9 mouse cellular contexts compared by ENCODE assay signal in genomic region chr11:51819964-51820363, GRCm38 (mm10). TPM values are rescaled to one million over a fixed set of nuclear protein-coding genes. Genes with fewer than 3 reads are reported as not detected.
DNase-seq lines count a peak whose midpoint lies in the region; ATAC-seq and TF ChIP-seq lines count a peak whose summit lies in the region.
"Had no signal": no experiment of that assay in that cellular context is flagged by ENCODE, and none has a peak within 500 bp of the region (broad histone marks: within the 10 kb centered on the region; RNA-seq: fewer than 3 reads in every experiment).

No protein-coding gene starts in this region.

- H3K9me3 ChIP-seq in heart, embryonic 11.5 days (replicated peaks; ENCODE audit: control insufficient read depth, low read length) = no peaks in the 10 kb centered on the region
- no peaks in the 10 kb centered on the region for H3K9me3 ChIP-seq in MEL (replicated peaks; ENCODE audit: insufficient read depth, low read length)
- no peaks in the 10 kb centered on the region for H3K9me3 ChIP-seq in liver, embryonic 14.5 days (ENCODE audit: control insufficient read depth, low read length)
- H3K9me3 ChIP-seq in stomach, postnatal 0 days (ENCODE audit: control insufficient read depth, low read length) = no peaks in the 10 kb centered on the region
- H3K9me3 ChIP-seq: limb, embryonic 12.5 days had no signal

- TF ChIP-seq CTCF in MEL (IDR thresholded peaks at IDR 0.05 in 2 of 3, conservative IDR thresholded peaks at IDR 0.05 in 1 of 3; ENCODE audit: control insufficient read depth in 1 of 3, insufficient read depth in 1 of 3, low read depth in 2 of 3, low read length in 3 of 3, poor library complexity in 1 of 3, severe bottlenecking in 1 of 3) = peak; percentile 92 to 98 (median 96)
- peak; percentile 87 for TF ChIP-seq CTCF in liver, embryonic 14.5 days (IDR thresholded peaks at IDR 0.05; ENCODE audit: low read depth)
- TF ChIP-seq CTCF in stomach, postnatal 0 days (IDR thresholded peaks at IDR 0.05; ENCODE audit: low read depth) = peak; percentile 71

- TF ChIP-seq POLR2A in MEL (IDR thresholded peaks at IDR 0.05; ENCODE audit: control insufficient read depth in 1 of 2, insufficient read depth in 1 of 2, low read depth in 1 of 2, low read length in 2 of 2, poor library complexity in 1 of 2) = no peak

- H3K27ac ChIP-seq in heart, embryonic 11.5 days (ENCODE audit: low read depth, low read length) = no peak overlapping the region
- no peak overlapping the region for H3K27ac ChIP-seq in MEL (ENCODE audit: control insufficient read depth, low read depth, low read length)
- no peak overlapping the region for H3K27ac ChIP-seq in liver, embryonic 14.5 days
- H3K27ac ChIP-seq in stomach, postnatal 0 days (replicated peaks) = no peak overlapping the region
- H3K27ac ChIP-seq: limb, embryonic 12.5 days had no signal

- H3K4me3 ChIP-seq in heart, embryonic 11.5 days (ENCODE audit: low read depth, low read length) = no peak overlapping the region
- H3K4me3 ChIP-seq in MEL (ENCODE audit: control insufficient read depth in 1 of 2, insufficient read depth in 1 of 2, low read depth in 2 of 2, low read length in 2 of 2) = no peak overlapping the region
- no peak overlapping the region for H3K4me3 ChIP-seq in liver, embryonic 14.5 days (ENCODE audit: insufficient read depth in 1 of 2, low read depth in 2 of 2, low read length in 2 of 2)
- H3K4me3 ChIP-seq in stomach, postnatal 0 days (ENCODE audit: low read depth, low read length) = no peak overlapping the region
- H3K4me3 ChIP-seq: limb, embryonic 12.5 days had no signal

- H3K36me3 ChIP-seq in heart, embryonic 11.5 days (ENCODE audit: control insufficient read depth, insufficient read depth, low read length) = no peaks in the 10 kb centered on the region
- peaks cover 0 to 5% of the 10 kb centered on the region in 2 experiments; a peak in 2 of 4 replicates for H3K36me3 ChIP-seq in MEL (ENCODE audit: control insufficient read depth in 1 of 2, insufficient read depth in 2 of 2, low read length in 2 of 2)
- H3K36me3 ChIP-seq in liver, embryonic 14.5 days (replicated peaks; ENCODE audit: control insufficient read depth, insufficient read depth, low read depth) = no peaks in the 10 kb centered on the region
- H3K36me3 ChIP-seq in stomach, postnatal 0 days (ENCODE audit: control insufficient read depth, insufficient read depth, low read length) = peaks cover 5% of the 10 kb centered on the region

- H3K9ac ChIP-seq in heart, embryonic 11.5 days (ENCODE audit: low read depth, low read length) = no peak overlapping the region
- no peak overlapping the region for H3K9ac ChIP-seq in MEL (ENCODE audit: control insufficient read depth, low read depth, low read length, poor library complexity, severe bottlenecking)
- no peak overlapping the region for H3K9ac ChIP-seq in liver, embryonic 14.5 days (replicated peaks)
- H3K9ac ChIP-seq in stomach, postnatal 0 days (ENCODE audit: low read length) = no peak overlapping the region
- H3K9ac ChIP-seq: limb, embryonic 12.5 days had no signal

- H3K4me1 ChIP-seq in heart, embryonic 11.5 days (ENCODE audit: control insufficient read depth, insufficient read depth, low read length) = no peaks in the 10 kb centered on the region
- H3K4me1 ChIP-seq in MEL (ENCODE audit: control insufficient read depth in 1 of 2, insufficient read depth in 2 of 2, low read length in 2 of 2) = peaks cover 0 to 6% of the 10 kb centered on the region in 2 experiments; a peak in 2 of 4 replicates
- H3K4me1 ChIP-seq in liver, embryonic 14.5 days (replicated peaks; ENCODE audit: control insufficient read depth in 2 of 2, insufficient read depth in 2 of 2, low read length in 1 of 2) = peaks cover 14 to 15% of the 10 kb centered on the region in 2 experiments
- no peaks in the 10 kb centered on the region for H3K4me1 ChIP-seq in stomach, postnatal 0 days (replicated peaks; ENCODE audit: control insufficient read depth, insufficient read depth)
- H3K4me1 ChIP-seq: limb, embryonic 12.5 days had no signal

- no peaks in the 10 kb centered on the region for H3K27me3 ChIP-seq in heart, embryonic 11.5 days (ENCODE audit: control insufficient read depth, insufficient read depth, low read length)
- H3K27me3 ChIP-seq in MEL (ENCODE audit: control insufficient read depth in 1 of 2, insufficient read depth in 2 of 2, low read length in 2 of 2) = no peaks in the 10 kb centered on the region
- H3K27me3 ChIP-seq in liver, embryonic 14.5 days (ENCODE audit: control insufficient read depth, insufficient read depth, low read length) = no peaks in the 10 kb centered on the region
- no peaks in the 10 kb centered on the region for H3K27me3 ChIP-seq in stomach, postnatal 0 days (ENCODE audit: control insufficient read depth, insufficient read depth, low read length)
- H3K27me3 ChIP-seq: limb, embryonic 12.5 days had no signal

- H3K79me2 ChIP-seq in MEL (ENCODE audit: control insufficient read depth, insufficient read depth, low read length, poor library complexity) = no peaks in the 10 kb centered on the region

- no peak for TF ChIP-seq EP300 in MEL (IDR thresholded peaks at IDR 0.05; ENCODE audit: low read depth in 1 of 2, low read length in 2 of 2)
- no peak for TF ChIP-seq EP300 in liver, embryonic 14.5 days (IDR thresholded peaks at IDR 0.05; ENCODE audit: low read depth)
- no peak for TF ChIP-seq EP300 in stomach, postnatal 0 days (optimal IDR thresholded peaks at IDR 0.05)

- 70% methylated on average over 3 of the region's 3 CpGs for WGBS in heart, embryonic 11.5 days (ENCODE audit: insufficient replicate concordance)
- WGBS in liver, embryonic 14.5 days (ENCODE audit: insufficient replicate concordance) = 60% methylated on average over 3 of the region's 3 CpGs
- WGBS in stomach, postnatal 0 days = 70% methylated on average over 3 of the region's 3 CpGs

- peak; percentile 57 to 78 for DNase-seq in heart, adult 18-20 months
- DNase-seq in 3T3-L1 (ENCODE audit: low read depth, low spot score) (peak; percentile 69), MEL (ENCODE audit: low read depth, low spot score) (peak; percentile 92)
- peak; percentile 65 for DNase-seq in cerebellum, adult 9-11 months
- DNase-seq in liver, embryonic 14.5 days (ENCODE audit: low read depth in 3 of 3, low spot score in 3 of 3) = peak in 2 of 3 experiments; percentile 52 to 62
- DNase-seq in stomach, postnatal 0 days (ENCODE audit: low spot score) = peak; percentile 35
- no peak for DNase-seq in ovary, adult 18-20 months (ENCODE audit: low spot score)

- no peak for ATAC-seq in heart, embryonic 11.5 days (replicated peaks; ENCODE audit: insufficient number of reproducible peaks, low FRiP score, low TSS enrichment)
- ATAC-seq in liver, embryonic 14.5 days (ENCODE audit: insufficient read depth) = no peak
- no peak for ATAC-seq in stomach, postnatal 0 days (ENCODE audit: low FRiP score, low TSS enrichment)

- peak; percentile 93 for TF ChIP-seq RAD21 in MEL (IDR thresholded peaks at IDR 0.05; ENCODE audit: low read depth, low read length)

- H3K4me2 ChIP-seq in heart, embryonic 11.5 days = no peak overlapping the region
- H3K4me2 ChIP-seq in liver, embryonic 14.5 days (ENCODE audit: low read depth) = no peak overlapping the region
- H3K4me2 ChIP-seq in stomach, postnatal 0 days (replicated peaks; ENCODE audit: low read depth) = no peak overlapping the region
- H3K4me2 ChIP-seq: limb, embryonic 12.5 days had no signal

TF ChIP-seq in MEL, 35 proteins besides CTCF, POLR2A, EP300 and RAD21 (continues in another document):
- TF ChIP-seq SIN3A (IDR thresholded peaks at IDR 0.05; ENCODE audit: low read length) = peak; percentile 64; the same call in 1 of the 2 replicates
- peak; percentile 88 for TF ChIP-seq SMC3 (IDR thresholded peaks at IDR 0.05; ENCODE audit: low read depth, low read length)
- no peak for TF ChIP-seq TCF12 (IDR thresholded peaks at IDR 0.05; ENCODE audit: low read depth, low read length)
- no peak for TF ChIP-seq POLR2AphosphoS2 (IDR thresholded peaks at IDR 0.05; ENCODE audit: low read length)
- no peak for TF ChIP-seq CHD1 (IDR thresholded peaks at IDR 0.05; ENCODE audit: low read depth, low read length)
- peak; percentile 48; the same call in 1 of the 2 replicates for TF ChIP-seq HCFC1 (IDR thresholded peaks at IDR 0.05; ENCODE audit: low read depth, low read length)
- TF ChIP-seq GATA1 (IDR thresholded peaks at IDR 0.05; ENCODE audit: low read depth, low read length) = no peak
- TF ChIP-seq MYC (IDR thresholded peaks at IDR 0.05; ENCODE audit: low read depth, low read length) = peak; percentile 71; the same call in 1 of the 2 replicates
- TF ChIP-seq MAZ (IDR thresholded peaks at IDR 0.05; ENCODE audit: low read depth, low read length) = peak; percentile 76

RNA-seq across cellular contexts. Expression of gene Jade2, which starts 37.5 kb away (rescaled TPM):
- total RNA-seq in heart, adult 18-20 months (2021) = 10 to 100 TPM; 13.4 to 18.3 TPM
- polyA plus RNA-seq in heart, embryonic 11.5 days (2014; fragmentation: Nextera tagmentation; extraction: Ambion mirVana) = 0.21 and 0.46 TPM in 2 replicates
- 4.5 and 5.4 TPM in 2 replicates for total RNA-seq in MEL (2012; rRNA removed)
- polyA plus RNA-seq in MEL (2012; ENCODE audit: insufficient read depth in 1 of 2, insufficient read length in 2 of 2, low read depth in 1 of 2, low replicate concordance in 2 of 2, missing spikeins in 1 of 2) = 10 to 100 TPM in 1 of 2 experiments, not detected in 1; 13.0 TPM
- 0.63 and 0.77 TPM in 2 replicates for polyA plus RNA-seq in liver, embryonic 14.5 days (2012; rRNA removed)
- polyA plus RNA-seq in liver, embryonic 14.5 days (2014; fragmentation: Nextera tagmentation; extraction: Ambion mirVana) = 0.42 and 0.46 TPM in 2 replicates
- polyA plus RNA-seq in stomach, postnatal 0 days (2015; fragmentation: Nextera tagmentation; extraction: Ambion mirVana) = 1.2 and 1.3 TPM in 2 replicates

RNA-seq across cellular contexts. Expression of gene Sar1b, which starts 56.5 kb away (rescaled TPM):
- total RNA-seq in heart, adult 18-20 months (2021) = 100 to 1,000 TPM; 142 to 150 TPM
- 132 and 136 TPM in 2 replicates for polyA plus RNA-seq in heart, embryonic 11.5 days (2014; fragmentation: Nextera tagmentation; extraction: Ambion mirVana)
- 99.0 and 104 TPM in 2 replicates for total RNA-seq in MEL (2012; rRNA removed)
- polyA plus RNA-seq in MEL (2012; ENCODE audit: insufficient read depth in 1 of 2, insufficient read length in 2 of 2, low read depth in 1 of 2, low replicate concordance in 2 of 2, missing spikeins in 1 of 2) = 100 to 1,000 TPM in 1 of 2 experiments, not detected in 1; 124 TPM
- polyA plus RNA-seq in liver, embryonic 14.5 days (2012; rRNA removed) = 26.3 and 35.2 TPM in 2 replicates
- polyA plus RNA-seq in liver, embryonic 14.5 days (2014; fragmentation: Nextera tagmentation; extraction: Ambion mirVana) = 80.4 and 80.7 TPM in 2 replicates
- 168 and 169 TPM in 2 replicates for polyA plus RNA-seq in stomach, postnatal 0 days (2015; fragmentation: Nextera tagmentation; extraction: Ambion mirVana)

RNA-seq across cellular contexts. Expression of gene Sec24a, which starts 56.5 kb away (rescaled TPM):
- total RNA-seq in heart, adult 18-20 months (2021) = 10 to 100 TPM; 16.4 to 17.8 TPM
- polyA plus RNA-seq in heart, embryonic 11.5 days (2014; fragmentation: Nextera tagmentation; extraction: Ambion mirVana) = 14.2 and 14.5 TPM in 2 replicates
- 5.3 TPM in 2 replicates for total RNA-seq in MEL (2012; rRNA removed)
- polyA plus RNA-seq in MEL (2012; ENCODE audit: insufficient read depth in 1 of 2, insufficient read length in 2 of 2, low read depth in 1 of 2, low replicate concordance in 2 of 2, missing spikeins in 1 of 2) = 10 to 100 TPM; 14.1 to 38.2 TPM
- polyA plus RNA-seq in liver, embryonic 14.5 days (2012; rRNA removed) = 3.7 TPM in 2 replicates
- polyA plus RNA-seq in liver, embryonic 14.5 days (2014; fragmentation: Nextera tagmentation; extraction: Ambion mirVana) = 6.2 and 6.6 TPM in 2 replicates
- polyA plus RNA-seq in stomach, postnatal 0 days (2015; fragmentation: Nextera tagmentation; extraction: Ambion mirVana) = 8.3 and 8.4 TPM in 2 replicates
